Mouse (Mus musculus) lung, postnatal 0 days (tissue): ENCODE data around the gene Tspan12.

Experiments
- CTCF ChIP-seq: IDR thresholded peaks from 2 replicates; pipeline ENCODE4 v1.5.1; 2016; ENCODE audit warnings: antibody characterized with exemption, mild to moderate bottlenecking
- EP300 ChIP-seq: IDR thresholded peaks from 2 replicates; pipeline ENCODE4 v1.6.1; 2016; ENCODE audit warnings: antibody characterized with exemption, mild to moderate bottlenecking, control low read depth

DNA sequence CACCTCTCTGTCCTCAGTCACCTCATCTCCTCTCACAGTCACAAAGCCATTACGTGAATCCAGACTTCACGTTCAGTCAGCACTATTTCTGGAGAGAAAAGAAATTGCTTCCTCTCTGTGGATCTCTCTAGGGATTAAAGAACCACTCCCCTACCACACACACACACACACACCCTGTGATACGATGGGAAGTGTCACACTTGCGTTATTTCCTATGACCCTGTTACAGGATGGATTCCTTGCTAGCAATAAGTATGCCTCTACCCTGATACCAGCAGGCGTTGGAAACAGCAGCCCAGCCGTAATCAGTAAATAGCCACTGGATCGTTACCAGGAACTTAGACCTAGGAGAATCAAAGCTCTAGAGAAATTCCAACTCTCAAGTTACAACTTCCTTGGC is 3.6 kb upstream of the Tspan12 start:
- TF ChIP-seq CTCF, result no peak
- no peak for TF ChIP-seq EP300
